Mouse (Mus musculus) bone marrow macrophage, adult 2 months (primary cell): ENCODE measurements around the gene Foxn3.

Experiments used
- CTCF ChIP-seq: IDR thresholded peaks from 2 replicates; pipeline ENCODE4 v1.5.1; 2012; ENCODE audit warnings: low read depth, mild to moderate bottlenecking, low read length, moderate library complexity
- POLR2A ChIP-seq: IDR thresholded peaks from 2 replicates; pipeline ENCODE4 v1.6.1; 2012; ENCODE audit warnings: mild to moderate bottlenecking, low read depth, low read length, borderline replicate concordance

GRCm38 (mm10) chr12:99279426-99279825 is 284.0 kb downstream of the Foxn3 start:
- TF ChIP-seq CTCF (no peak), POLR2A (no peak)
